Mouse (Mus musculus): ENCODE results near the gene 2410131K14Rik. TPM values are rescaled to one million over a fixed set of nuclear protein-coding genes. Genes with fewer than 3 reads are reported as not detected.

2410131K14Rik gene
- polyA plus RNA-seq, 1 experiment from 2014 or later: 13.6 TPM

- Histone ChIP-seq H3K4me2 (no peak overlapping the region), H3K36me3 (peaks cover 67% of the 10 kb centered on the region), H3K4me1 (replicated peaks) (peaks cover 11% of the 10 kb centered on the region), H3K27me3 (no peaks in the 10 kb centered on the region), H3K9me3 (no peaks in the 10 kb centered on the region), H3K4me3 (no peak overlapping the region), H3K27ac (replicated peaks) (no peak overlapping the region), H3K9ac (no peak overlapping the region)
- no peak for ATAC-seq (ENCODE audit: low read depth)
- WGBS: 88% methylated on average over 12 of the region's 12 CpGs
These were observed 5.4 kb upstream of the 2410131K14Rik start for GRCm38 (mm10) chr5:118239671-118240070.

DNA sequence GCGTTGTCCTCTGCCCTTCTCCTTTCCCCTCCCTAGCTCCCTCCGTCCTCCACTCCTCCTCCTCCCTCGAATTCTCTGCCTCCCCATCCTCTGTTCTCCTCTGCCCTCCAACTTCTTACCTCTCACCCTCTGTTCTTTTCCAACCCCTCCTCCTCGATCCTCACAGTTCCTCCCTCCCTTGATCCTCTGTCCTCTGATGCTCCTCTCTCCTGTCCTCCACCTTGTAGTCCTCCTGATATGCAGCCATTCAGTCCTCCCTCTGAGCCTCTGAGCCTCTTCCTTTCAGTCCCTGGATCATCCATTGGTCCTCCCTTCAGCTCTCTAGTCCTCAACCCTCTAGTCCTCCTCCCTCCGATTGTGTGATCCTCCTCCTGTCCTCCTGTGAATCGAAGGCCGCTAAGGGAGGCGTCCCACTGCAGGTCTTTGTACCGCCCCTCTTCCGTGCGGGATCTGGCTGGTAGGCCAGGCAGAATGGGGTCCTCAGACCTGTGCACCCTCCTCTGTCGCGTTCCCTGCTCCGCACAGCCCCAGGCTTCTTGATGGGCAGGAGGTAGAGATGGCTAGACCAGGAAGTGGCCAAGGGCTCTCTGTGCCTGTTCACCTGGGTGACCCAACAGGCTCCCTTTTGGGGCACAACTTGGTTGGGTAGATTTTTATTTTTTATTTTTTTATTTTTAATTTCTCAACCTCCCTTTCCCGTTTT is 730 bp downstream of the 2410131K14Rik start:
- H3K36me3 ChIP-seq: peaks cover 45% of the 10 kb centered on the region
- H3K9ac ChIP-seq: peak overlapping the region; percentile 82
- no peaks in the 10 kb centered on the region for H3K27me3 ChIP-seq
- H3K4me1 ChIP-seq (replicated peaks): peaks cover 30% of the 10 kb centered on the region
- WGBS: 8% methylated on average over 15 of the region's 15 CpGs
- peak overlapping the region; percentile 85 for H3K27ac ChIP-seq (replicated peaks)
- peak overlapping the region; percentile 63 for H3K4me3 ChIP-seq
- H3K4me2 ChIP-seq: peak overlapping the region; percentile 96
- no peaks in the 10 kb centered on the region for H3K9me3 ChIP-seq
- peak; percentile 51 for ATAC-seq (ENCODE audit: low read depth)

- peaks cover 30% of the 10 kb centered on the region for H3K36me3 ChIP-seq
- 82% methylated on average over 8 of the region's 8 CpGs for WGBS
- no peak overlapping the region for H3K9ac ChIP-seq
- H3K4me1 ChIP-seq (replicated peaks): peaks cover 30% of the 10 kb centered on the region
- no peaks in the 10 kb centered on the region for H3K9me3 ChIP-seq
- ATAC-seq (ENCODE audit: low read depth): no peak
- no peak overlapping the region for H3K4me3 ChIP-seq
- no peak overlapping the region for H3K27ac ChIP-seq (replicated peaks)
- H3K27me3 ChIP-seq: no peaks in the 10 kb centered on the region
- H3K4me2 ChIP-seq: peak overlapping the region; percentile 96; the same call in 1 of the 2 replicates
These were observed 2.4 kb downstream of the 2410131K14Rik start for GRCm38 (mm10) chr5:118247378-118247777.

GRCm38 (mm10) chr5:118250987-118251386 is 6.0 kb downstream of the 2410131K14Rik start:
- no peaks in the 10 kb centered on the region for H3K9me3 ChIP-seq
- WGBS: 73% methylated on average over 5 of the region's 7 CpGs
- ATAC-seq (ENCODE audit: low read depth): no peak
- H3K9ac ChIP-seq: no peak overlapping the region
- no peak overlapping the region for H3K4me3 ChIP-seq
- H3K4me2 ChIP-seq: no peak overlapping the region
- peaks cover 30% of the 10 kb centered on the region for H3K36me3 ChIP-seq
- peaks cover 15% of the 10 kb centered on the region for H3K4me1 ChIP-seq (replicated peaks)
- no peak overlapping the region for H3K27ac ChIP-seq (replicated peaks)
- no peaks in the 10 kb centered on the region for H3K27me3 ChIP-seq

- no peaks in the 10 kb centered on the region for H3K9me3 ChIP-seq
- WGBS: 93% methylated on average over 3 of the region's 3 CpGs
These were observed 8.5 kb downstream of the 2410131K14Rik start for GRCm38 (mm10) chr5:118253551-118253950.

DNA sequence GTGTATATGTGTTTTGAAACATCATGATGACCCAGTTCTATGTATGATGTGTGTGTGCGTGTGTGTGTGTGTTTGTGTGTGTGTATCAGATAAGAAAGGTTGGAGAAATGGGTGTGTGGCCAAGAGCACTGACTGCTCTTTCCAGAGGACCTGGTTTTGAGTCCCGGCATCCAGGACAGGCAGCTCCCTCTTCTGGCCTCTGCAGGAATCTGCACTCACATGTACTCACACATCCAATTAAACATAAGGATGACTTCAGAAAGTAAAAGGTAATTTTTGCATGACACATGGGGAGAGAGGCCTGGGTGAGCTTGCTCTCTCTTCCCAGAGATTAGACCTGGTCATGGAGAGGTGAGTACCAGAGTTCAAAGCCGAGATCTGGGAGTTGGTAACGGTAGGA is 12.0 kb downstream of the 2410131K14Rik start:
- Histone ChIP-seq H3K9ac (no peak overlapping the region), H3K36me3 (peaks cover 60% of the 10 kb centered on the region), H3K27ac (replicated peaks) (no peak overlapping the region), H3K4me1 (replicated peaks) (peaks cover 6% of the 10 kb centered on the region; the same call in 1 of the 2 replicates), H3K27me3 (no peaks in the 10 kb centered on the region), H3K9me3 (no peaks in the 10 kb centered on the region), H3K4me2 (no peak overlapping the region), H3K4me3 (no peak overlapping the region)
- no peak for ATAC-seq (ENCODE audit: low read depth)
- WGBS: 98% methylated on average over 4 of the region's 4 CpGs

More at GRCm38 (mm10) chr5:118253551-118253950, 8.5 kb downstream of the 2410131K14Rik start:
- H3K27me3 ChIP-seq: no peaks in the 10 kb centered on the region
- H3K4me2 ChIP-seq: no peak overlapping the region
- no peak for ATAC-seq (ENCODE audit: low read depth)
- H3K4me1 ChIP-seq (replicated peaks): no peaks in the 10 kb centered on the region
- H3K36me3 ChIP-seq: peaks cover 45% of the 10 kb centered on the region
- no peak overlapping the region for H3K4me3 ChIP-seq
- H3K27ac ChIP-seq (replicated peaks): no peak overlapping the region
- no peak overlapping the region for H3K9ac ChIP-seq

GRCm38 (mm10) chr5:118259152-118259551 is 14.1 kb downstream of the 2410131K14Rik start:
- 65% methylated on average over 6 of the region's 6 CpGs for WGBS
- Histone ChIP-seq H3K9ac (no peak overlapping the region), H3K36me3 (peaks cover 69% of the 10 kb centered on the region), H3K27ac (replicated peaks) (no peak overlapping the region), H3K4me3 (no peak overlapping the region), H3K9me3 (no peaks in the 10 kb centered on the region), H3K4me1 (replicated peaks) (peaks cover 10% of the 10 kb centered on the region), H3K27me3 (no peaks in the 10 kb centered on the region), H3K4me2 (no peak overlapping the region)
- no peak for ATAC-seq (ENCODE audit: low read depth)

DNA sequence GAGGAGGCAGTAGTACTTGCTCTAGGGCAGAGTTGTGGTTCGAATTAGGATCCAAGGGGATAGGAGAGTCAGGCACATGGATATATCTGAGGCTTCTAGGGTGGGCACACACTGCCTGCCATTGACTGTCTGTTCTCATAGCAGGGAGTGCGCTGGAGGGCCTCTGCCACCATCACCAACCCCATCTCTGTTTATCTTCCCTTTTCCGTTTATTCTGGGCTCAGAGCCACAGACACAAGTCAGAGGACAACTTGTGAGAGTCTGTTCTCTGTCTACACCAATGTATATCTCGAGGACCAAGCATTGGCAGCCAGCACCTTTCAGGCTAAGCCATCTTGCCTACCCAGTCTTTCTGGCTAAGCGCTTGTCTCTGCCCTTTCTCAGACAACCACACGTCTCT is 14.6 kb downstream of the 2410131K14Rik start:
- WGBS: 91% methylated on average over 6 of the region's 6 CpGs
- Histone ChIP-seq H3K9me3 (no peaks in the 10 kb centered on the region), H3K9ac (no peak overlapping the region), H3K4me1 (replicated peaks) (peaks cover 15% of the 10 kb centered on the region), H3K4me3 (no peak overlapping the region), H3K27ac (replicated peaks) (no peak overlapping the region), H3K27me3 (no peaks in the 10 kb centered on the region), H3K36me3 (peaks cover 69% of the 10 kb centered on the region), H3K4me2 (no peak overlapping the region)
- ATAC-seq (ENCODE audit: low read depth): no peak

GRCm38 (mm10) chr5:118260055-118260454 is 15.0 kb downstream of the 2410131K14Rik start:
- peaks cover 15% of the 10 kb centered on the region for H3K4me1 ChIP-seq (replicated peaks)
- H3K27ac ChIP-seq (replicated peaks): no peak overlapping the region
- no peak overlapping the region for H3K4me3 ChIP-seq
- peaks cover 69% of the 10 kb centered on the region for H3K36me3 ChIP-seq
- H3K9ac ChIP-seq: no peak overlapping the region
- 90% methylated on average over 10 of the region's 10 CpGs for WGBS
- H3K4me2 ChIP-seq: no peak overlapping the region
- H3K9me3 ChIP-seq: no peaks in the 10 kb centered on the region
- no peaks in the 10 kb centered on the region for H3K27me3 ChIP-seq
- no peak for ATAC-seq (ENCODE audit: low read depth)

GRCm38 (mm10) chr5:118260642-118261041 is 15.6 kb downstream of the 2410131K14Rik start:
- Histone ChIP-seq H3K36me3 (peaks cover 67% of the 10 kb centered on the region), H3K9ac (no peak overlapping the region), H3K9me3 (no peaks in the 10 kb centered on the region), H3K27me3 (no peaks in the 10 kb centered on the region), H3K4me3 (no peak overlapping the region), H3K4me2 (no peak overlapping the region), H3K4me1 (replicated peaks) (peaks cover 15% of the 10 kb centered on the region), H3K27ac (replicated peaks) (no peak overlapping the region)
- WGBS: 95% methylated on average over 11 of the region's 11 CpGs
- no peak for ATAC-seq (ENCODE audit: low read depth)

GRCm38 (mm10) chr5:118261181-118261580 is 16.2 kb downstream of the 2410131K14Rik start:
- Histone ChIP-seq H3K4me3 (no peak overlapping the region), H3K4me2 (no peak overlapping the region), H3K36me3 (peaks cover 61% of the 10 kb centered on the region), H3K27ac (replicated peaks) (no peak overlapping the region), H3K27me3 (no peaks in the 10 kb centered on the region), H3K4me1 (replicated peaks) (peaks cover 18% of the 10 kb centered on the region), H3K9ac (no peak overlapping the region), H3K9me3 (no peaks in the 10 kb centered on the region)
- no peak for ATAC-seq (ENCODE audit: low read depth)
- 92% methylated on average over 9 of the region's 9 CpGs for WGBS

GRCm38 (mm10) chr5:118262418-118262817 is 17.4 kb downstream of the 2410131K14Rik start:
- Histone ChIP-seq H3K27me3 (no peaks in the 10 kb centered on the region), H3K36me3 (peaks cover 49% of the 10 kb centered on the region), H3K9me3 (no peaks in the 10 kb centered on the region), H3K9ac (no peak overlapping the region), H3K27ac (replicated peaks) (no peak overlapping the region), H3K4me1 (replicated peaks) (peaks cover 19% of the 10 kb centered on the region), H3K4me2 (no peak overlapping the region), H3K4me3 (no peak overlapping the region)
- 93% methylated on average over 8 of the region's 8 CpGs for WGBS
- ATAC-seq (ENCODE audit: low read depth): no peak

DNA sequence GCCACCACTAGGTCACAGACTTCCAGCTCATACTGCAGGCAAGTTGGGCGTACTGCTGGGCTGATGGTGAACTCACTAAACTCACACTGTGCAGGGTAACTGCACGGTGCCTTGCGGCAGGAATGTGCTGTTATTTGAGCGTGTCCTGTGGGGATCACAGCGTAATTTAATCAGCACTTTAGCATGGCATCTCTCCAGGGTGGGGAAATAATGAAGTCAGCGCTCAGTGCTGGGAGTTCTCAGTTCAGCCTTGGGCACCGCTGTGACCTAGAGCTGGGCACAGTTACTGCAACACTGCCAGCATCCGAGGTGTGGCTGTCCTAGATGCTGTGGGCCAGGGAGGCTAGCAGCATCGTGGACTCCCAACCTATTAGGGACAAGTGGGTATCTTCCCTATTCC is 19.3 kb downstream of the 2410131K14Rik start:
- Histone ChIP-seq H3K27ac (replicated peaks) (no peak overlapping the region), H3K9ac (no peak overlapping the region), H3K9me3 (no peaks in the 10 kb centered on the region), H3K27me3 (no peaks in the 10 kb centered on the region), H3K4me2 (no peak overlapping the region), H3K4me1 (replicated peaks) (peaks cover 15% of the 10 kb centered on the region), H3K36me3 (peaks cover 34% of the 10 kb centered on the region), H3K4me3 (no peak overlapping the region)
- no peak for ATAC-seq (ENCODE audit: low read depth)
- 66% methylated on average over 9 of the region's 9 CpGs for WGBS
